Mouse (Mus musculus) neural tube, embryonic 12.5 days (tissue): ENCODE data around the gene Spdye4a. TPM values are rescaled to one million over a fixed set of nuclear protein-coding genes. Genes with fewer than 3 reads are reported as not detected.
"Not testable (repeated sequence)": the region's sequence is repeated elsewhere in the genome, so short reads cannot be mapped to it uniquely, and the experiment has no call there.

Source experiments
- ATAC-seq: fragments of 200-750 bp; cut with Nextera tagmentation; 2 replicates; pipeline ENCODE4 v1.8.0; 2017; ENCODE audit warnings: low read depth, mild to moderate bottlenecking, moderate TSS enrichment, moderate library complexity; ENCODE audit not compliant: low FRiP score
- H3K27ac ChIP-seq: fragments of 300-500 bp; sonication (generic); 2 replicates; pipeline ENCODE4 v1.5.1; 2016
- H3K27me3 ChIP-seq: fragments of 300-500 bp; sonication (generic); replicated peaks from 2 replicates; pipeline ENCODE4 v1.6.1; 2016; ENCODE audit warnings: mild to moderate bottlenecking
- H3K36me3 ChIP-seq: fragments of 300-500 bp; sonication (generic); 2 replicates; pipeline ENCODE4 v1.6.1; 2016; ENCODE audit warnings: mild to moderate bottlenecking
- H3K4me1 ChIP-seq: fragments of 300-500 bp; sonication (generic); 2 replicates; pipeline ENCODE4 v1.6.1; 2016
- H3K4me2 ChIP-seq: fragments of 300-500 bp; sonication (generic); replicated peaks from 2 replicates; pipeline ENCODE4 v1.6.1; 2016; ENCODE audit warnings: mild to moderate bottlenecking
- H3K4me3 ChIP-seq: fragments of 300-500 bp; sonication (generic); 2 replicates; pipeline ENCODE4 v1.5.1; 2016
- H3K9ac ChIP-seq: fragments of 300-500 bp; sonication (generic); 2 replicates; pipeline ENCODE4 v1.6.1; 2016; ENCODE audit warnings: mild to moderate bottlenecking
- H3K9me3 ChIP-seq: fragments of 300-500 bp; sonication (generic); 2 replicates; pipeline ENCODE4 v1.6.1; 2016; ENCODE audit warnings: mild to moderate bottlenecking
- WGBS: fragments of 180-500 bp; shearing (Covaris S2); methylation state at CpG from one replicate; pipeline ENCODE4 v1.1.7; 2016; 5-methylcytosine and 5-hydroxymethylcytosine counted together
- polyA plus RNA-seq: library from polyadenylated mRNA; unstranded; fragments of >200 nt; fragmentation: Nextera tagmentation; extraction: Ambion mirVana; gene quantifications from 2 replicates; pipeline ENCODE4 v1.2.1, GENCODE M21; 2016

The Spdye4a gene
- polyA plus RNA-seq, 1 experiment from 2014 or later, result not detected

DNA sequence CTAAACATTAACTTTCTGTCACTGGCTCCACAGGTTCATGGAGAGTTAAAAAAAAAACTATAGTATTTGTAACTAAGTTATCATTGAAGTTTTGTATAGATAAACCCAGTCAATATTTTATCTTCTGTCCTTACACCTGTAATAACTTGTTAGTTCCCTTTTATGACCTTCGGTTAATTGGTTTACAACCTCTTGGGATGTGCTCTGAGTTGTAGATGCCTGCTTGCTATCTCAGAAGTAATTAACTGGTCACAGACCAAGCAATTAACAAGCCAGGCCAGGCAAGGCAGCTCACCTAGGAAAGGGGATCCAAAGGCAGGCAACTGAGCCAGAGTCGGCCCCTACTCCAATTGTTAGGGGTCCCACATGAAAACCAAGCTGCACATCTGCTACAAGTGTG is 12.9 kb downstream of the Spdye4a start:
- H3K9ac ChIP-seq, result no peak overlapping the region
- no peak overlapping the region for H3K4me2 ChIP-seq
- no peak for ATAC-seq
- no peak overlapping the region for H3K27ac ChIP-seq
- H3K4me1 ChIP-seq, result no peaks in the 10 kb centered on the region
- H3K27me3 ChIP-seq, result no peaks in the 10 kb centered on the region
- H3K4me3 ChIP-seq, result no peak overlapping the region
- peaks cover 2% of the 10 kb centered on the region for H3K9me3 ChIP-seq
- WGBS, result 60% methylated on average over 2 of the region's 2 CpGs
- H3K36me3 ChIP-seq, result no peaks in the 10 kb centered on the region

DNA sequence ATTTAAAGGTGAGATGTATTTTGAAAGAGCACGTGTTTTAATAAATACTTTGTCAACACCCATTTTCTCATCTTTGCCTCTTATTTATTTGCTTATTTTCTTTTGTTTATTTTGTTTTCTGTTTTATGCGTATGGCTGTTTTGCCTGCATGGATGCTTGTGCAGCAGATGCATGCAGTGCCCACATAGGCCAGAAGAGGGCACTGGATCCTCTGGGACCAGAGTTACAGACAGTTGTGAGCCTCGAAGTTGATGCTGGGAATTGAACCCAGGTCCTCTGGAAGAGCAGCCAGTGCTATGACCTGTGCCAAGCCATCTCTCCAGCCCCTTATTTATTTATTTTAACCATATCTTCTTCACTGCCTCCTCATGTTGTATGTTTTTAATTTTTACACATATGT is 21.7 kb downstream of the Spdye4a start:
- no peak for ATAC-seq
- 77% methylated on average over 3 of the region's 3 CpGs for WGBS
- no peaks in the 10 kb centered on the region for H3K27me3 ChIP-seq
- no peaks in the 10 kb centered on the region for H3K4me1 ChIP-seq
- no peak overlapping the region for H3K27ac ChIP-seq
- no peak overlapping the region for H3K4me2 ChIP-seq
- H3K9me3 ChIP-seq, result peaks cover 9% of the 10 kb centered on the region
- H3K9ac ChIP-seq, result no peak overlapping the region
- H3K4me3 ChIP-seq, result no peak overlapping the region
- no peaks in the 10 kb centered on the region for H3K36me3 ChIP-seq

- H3K4me2 ChIP-seq, result no peak overlapping the region
- no peaks in the 10 kb centered on the region for H3K36me3 ChIP-seq
- H3K9ac ChIP-seq, result no peak overlapping the region
- ATAC-seq, result no peak
- H3K27me3 ChIP-seq, result no peaks in the 10 kb centered on the region
- WGBS, result 91% methylated on average over 4 of the region's 4 CpGs
- no peak overlapping the region for H3K4me3 ChIP-seq
- H3K9me3 ChIP-seq, result no peaks in the 10 kb centered on the region
- H3K27ac ChIP-seq, result no peak overlapping the region
- H3K4me1 ChIP-seq, result no peaks in the 10 kb centered on the region
Measured at GRCm38 (mm10) chr5:143196506-143196905, 30.2 kb downstream of the Spdye4a start.

DNA sequence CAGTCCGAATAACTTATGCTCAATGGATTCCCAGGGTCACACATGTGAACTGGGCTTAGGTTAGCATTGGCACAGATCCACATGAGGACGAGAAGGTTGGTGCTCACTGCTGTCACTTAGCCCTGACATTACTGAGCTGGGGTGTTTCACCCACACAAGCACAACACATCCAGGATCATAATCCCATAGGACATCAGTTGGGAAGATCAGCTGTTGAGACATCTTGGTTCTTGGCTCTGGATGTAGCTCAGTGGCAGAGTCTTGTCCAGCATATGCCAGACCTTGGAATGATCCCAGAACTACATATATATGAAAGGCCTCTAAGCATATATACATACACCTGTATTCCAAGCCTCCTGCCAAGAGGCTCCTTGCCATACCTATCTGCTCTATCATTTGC is 31.5 kb downstream of the Spdye4a start:
- Histone ChIP-seq H3K4me3 (no peak overlapping the region), H3K27ac (no peak overlapping the region), H3K9me3 (no peaks in the 10 kb centered on the region), H3K27me3 (no peaks in the 10 kb centered on the region), H3K4me2 (no peak overlapping the region), H3K9ac (no peak overlapping the region), H3K4me1 (no peaks in the 10 kb centered on the region), H3K36me3 (no peaks in the 10 kb centered on the region)
- no peak for ATAC-seq
- WGBS, result 87% methylated on average over 2 of the region's 2 CpGs

GRCm38 (mm10) chr5:143194747-143195146 is 31.9 kb downstream of the Spdye4a start:
- not testable (repeated sequence) for H3K4me1 ChIP-seq, H3K9me3 ChIP-seq, H3K27me3 ChIP-seq, H3K4me3 ChIP-seq, ATAC-seq, H3K27ac ChIP-seq, H3K36me3 ChIP-seq, H3K4me2 ChIP-seq, H3K9ac ChIP-seq
- 72% methylated on average over 8 of the region's 8 CpGs for WGBS

DNA sequence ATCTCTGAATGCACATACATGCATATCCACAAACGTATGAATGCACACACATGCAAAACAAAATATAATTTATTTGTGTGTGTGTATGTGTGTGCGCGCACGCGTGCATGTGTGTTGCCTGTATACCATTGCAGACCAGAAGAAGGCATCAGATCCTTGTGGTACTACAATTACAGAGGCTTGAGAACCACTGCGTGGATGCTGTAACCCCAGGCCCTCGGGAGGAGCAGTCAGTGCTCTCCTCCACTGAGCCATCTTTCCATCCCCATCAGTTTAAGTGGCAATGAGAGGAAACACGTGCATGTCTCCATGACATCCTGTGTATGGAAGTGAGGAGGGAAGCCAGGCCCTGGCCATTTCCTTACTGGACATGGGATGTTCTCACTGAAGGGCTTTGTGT is 33.9 kb downstream of the Spdye4a start:
- H3K27ac ChIP-seq, result no peak overlapping the region
- WGBS, result 90% methylated on average over 8 of the region's 8 CpGs
- ATAC-seq, result no peak
- no peak overlapping the region for H3K4me2 ChIP-seq
- no peaks in the 10 kb centered on the region for H3K4me1 ChIP-seq
- H3K27me3 ChIP-seq, result no peaks in the 10 kb centered on the region
- no peak overlapping the region for H3K4me3 ChIP-seq
- no peaks in the 10 kb centered on the region for H3K36me3 ChIP-seq
- H3K9me3 ChIP-seq, result no peaks in the 10 kb centered on the region
- H3K9ac ChIP-seq, result no peak overlapping the region

GRCm38 (mm10) chr5:143188014-143188413 is 38.7 kb downstream of the Spdye4a start:
- not testable (repeated sequence) for H3K36me3 ChIP-seq, H3K9ac ChIP-seq, H3K4me3 ChIP-seq, H3K27me3 ChIP-seq, H3K4me1 ChIP-seq, ATAC-seq, H3K9me3 ChIP-seq, H3K4me2 ChIP-seq, H3K27ac ChIP-seq
- WGBS, result 95% methylated on average over 1 of the region's 1 CpGs

GRCm38 (mm10) chr5:143180255-143181076 is 46.2 kb downstream of the Spdye4a start, which contains the start of the genes Rbak and Spdye4b:
TSS of gene Rbak (minus strand) at chr5:143180775.
TSS of gene Spdye4b (plus strand) at chr5:143181017.
- Histone ChIP-seq H3K27me3 (no peaks in the 10 kb centered on the region), H3K9ac (peak within 1 kb of the TSS; percentile 89), H3K27ac (peak within 1 kb of the TSS; percentile 84), H3K4me1 (peaks cover 10% of the 10 kb centered on the region), H3K4me3 (peak within 1 kb of the TSS; percentile 78), H3K4me2 (peak within 1 kb of the TSS; percentile 87), H3K36me3 (peaks cover 31% of the 10 kb centered on the region), H3K9me3 (peaks cover 5% of the 10 kb centered on the region; the same call in 1 of the 2 replicates)
- peak; percentile 95 for ATAC-seq
- 1% methylated on average over 58 of the region's 58 CpGs for WGBS

DNA sequence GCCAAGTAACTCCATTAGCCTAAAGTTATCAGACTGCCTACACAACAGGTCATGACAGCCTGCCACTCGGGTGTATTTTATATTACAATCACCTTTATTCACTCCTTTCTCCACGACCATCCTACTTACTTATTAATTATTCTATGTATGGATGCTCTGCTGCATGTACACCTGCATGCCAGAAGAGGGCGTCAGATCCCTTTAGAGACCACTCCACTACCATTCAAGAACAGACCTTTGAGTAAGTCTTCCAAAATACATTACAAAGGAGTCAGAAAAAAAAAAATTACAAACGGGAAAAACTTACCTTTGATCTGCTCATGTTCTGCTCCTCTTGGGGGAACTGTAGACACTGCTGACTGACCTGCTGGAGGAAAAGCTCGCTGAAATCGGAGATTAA is 47.5 kb downstream of the Spdye4a start:
- Histone ChIP-seq H3K27me3 (no peaks in the 10 kb centered on the region), H3K4me1 (peaks cover 10% of the 10 kb centered on the region), H3K4me3 (no peak overlapping the region), H3K27ac (no peak overlapping the region), H3K9me3 (peaks cover 5% of the 10 kb centered on the region; the same call in 1 of the 2 replicates), H3K4me2 (peak overlapping the region; percentile 87), H3K9ac (0 out of 2 replicates have a peak overlapping the region, but pooled peaks have one; percentile 0), H3K36me3 (peaks cover 43% of the 10 kb centered on the region)
- ATAC-seq, result no peak
- WGBS, result 41% methylated on average over 6 of the region's 6 CpGs

DNA sequence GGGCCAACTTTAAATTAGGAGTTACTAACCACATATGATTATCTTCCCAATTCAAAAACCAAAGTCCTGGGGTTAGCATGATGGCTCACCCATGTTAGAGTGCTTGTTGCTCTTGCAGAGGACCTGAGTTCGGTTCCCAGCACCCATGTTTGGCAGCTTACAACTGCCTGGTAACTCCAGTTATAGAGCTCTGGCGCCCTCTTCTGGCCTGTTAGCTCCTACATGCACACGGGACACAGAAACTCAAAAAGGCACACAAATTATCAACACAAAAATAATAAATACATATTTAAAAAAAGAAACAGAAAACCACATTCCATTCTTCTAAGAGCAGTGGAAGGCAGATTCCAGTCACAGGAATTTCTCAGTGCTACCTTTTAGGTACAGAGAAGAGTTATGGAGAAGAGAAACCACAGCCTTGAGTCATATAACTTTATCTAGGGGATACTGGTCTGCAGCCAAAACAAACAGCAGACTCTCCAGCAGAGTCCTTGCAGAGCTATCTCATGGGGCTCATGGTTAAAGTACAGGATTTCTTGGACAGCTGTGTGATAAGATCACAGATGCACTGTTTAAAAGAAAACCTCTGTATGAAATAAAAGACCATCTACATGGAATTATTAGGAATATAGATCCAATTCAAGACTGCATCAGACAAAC is 49.0 kb downstream of the Spdye4a start:
- H3K27ac ChIP-seq, result no peak overlapping the region
- ATAC-seq, result no peak
- H3K4me2 ChIP-seq, result no peak overlapping the region
- H3K4me1 ChIP-seq, result peaks cover 10% of the 10 kb centered on the region
- 84% methylated on average over 3 of the region's 3 CpGs for WGBS
- peaks cover 58% of the 10 kb centered on the region for H3K36me3 ChIP-seq
- no peak overlapping the region for H3K9ac ChIP-seq
- no peak overlapping the region for H3K4me3 ChIP-seq
- H3K9me3 ChIP-seq, result peaks cover 14% of the 10 kb centered on the region; the same call in 1 of the 2 replicates
- no peaks in the 10 kb centered on the region for H3K27me3 ChIP-seq

- Histone ChIP-seq H3K4me3 (no peak overlapping the region), H3K4me1 (peaks cover 10% of the 10 kb centered on the region), H3K9ac (no peak overlapping the region), H3K4me2 (no peak overlapping the region), H3K9me3 (peaks cover 14% of the 10 kb centered on the region; the same call in 1 of the 2 replicates), H3K27me3 (no peaks in the 10 kb centered on the region), H3K27ac (no peak overlapping the region), H3K36me3 (peaks cover 75% of the 10 kb centered on the region)
- ATAC-seq, result no peak
- 90% methylated on average over 4 of the region's 4 CpGs for WGBS
Measured at GRCm38 (mm10) chr5:143175970-143176369, 50.7 kb downstream of the Spdye4a start.
